Mouse (Mus musculus) inflammation-experienced regulatory T-cells, adult 6 months (primary cell): Measurements from ENCODE around the gene Gm10309. TPM values are rescaled to one million over a fixed set of nuclear protein-coding genes. Genes with fewer than 3 reads are reported as not detected.

Experiments
- ATAC-seq: one replicate; pipeline ENCODE4 v1.8.0; 2017
- polyA plus RNA-seq, 3 experiments: library from polyadenylated mRNA; unstranded; fragments of 100-300 nt; shearing (Covaris generic); gene quantifications; one replicate each; pipeline ENCODE4 v1.2.1; 2017

The Gm10309 gene
- 1 to 10 TPM in 2 of 3 experiments, under 1 TPM in 1; 0.35 to 1.3 (median 1.1) TPM for polyA plus RNA-seq

DNA sequence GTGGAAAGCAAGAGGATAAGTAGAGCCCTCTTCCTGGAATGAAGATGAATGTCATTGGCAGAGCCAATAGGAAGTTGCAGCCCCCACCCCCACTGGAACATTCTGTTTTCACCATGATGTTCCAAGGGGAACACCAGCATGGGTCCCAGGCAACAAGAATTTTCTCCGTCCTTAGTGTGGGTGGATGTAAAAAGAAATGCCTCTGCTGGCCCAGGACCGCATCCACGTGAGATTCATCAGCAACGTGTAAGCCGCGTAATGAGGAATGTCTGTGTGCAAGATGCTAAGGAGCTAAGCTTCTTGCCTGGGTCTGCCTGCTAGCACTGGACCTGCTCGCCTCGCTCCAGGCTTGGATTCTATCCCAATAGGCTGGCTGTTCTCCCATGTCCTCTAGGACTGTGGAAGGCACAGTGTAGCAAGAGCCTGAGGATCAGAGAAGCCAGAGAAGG lies at the start of gene Gm10309:
TSS of gene Gm10309 (minus strand) at position 50 of the 449 bp plus-strand sequence.
- ATAC-seq = no peak

DNA sequence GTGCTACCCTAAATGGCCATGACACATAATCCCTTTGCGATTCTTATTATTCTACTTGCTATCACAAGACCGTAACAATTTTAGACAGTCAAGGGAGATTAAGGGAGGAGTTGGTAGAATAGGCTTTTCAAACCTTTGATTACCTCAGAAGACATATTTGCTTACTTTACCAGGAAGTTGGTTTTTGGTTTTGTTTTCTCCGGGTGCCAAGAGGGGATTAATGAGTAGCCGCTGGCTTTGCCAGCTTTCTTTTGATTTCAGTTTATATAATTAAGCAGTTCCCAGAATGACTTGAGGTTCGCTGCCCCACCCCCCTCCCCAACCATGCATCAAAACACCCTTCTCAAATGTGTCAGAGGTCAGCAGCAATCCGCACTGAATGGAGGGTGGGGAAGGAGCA lies 47.0 kb upstream of the Gm10309 start:
- ATAC-seq = no peak

DNA sequence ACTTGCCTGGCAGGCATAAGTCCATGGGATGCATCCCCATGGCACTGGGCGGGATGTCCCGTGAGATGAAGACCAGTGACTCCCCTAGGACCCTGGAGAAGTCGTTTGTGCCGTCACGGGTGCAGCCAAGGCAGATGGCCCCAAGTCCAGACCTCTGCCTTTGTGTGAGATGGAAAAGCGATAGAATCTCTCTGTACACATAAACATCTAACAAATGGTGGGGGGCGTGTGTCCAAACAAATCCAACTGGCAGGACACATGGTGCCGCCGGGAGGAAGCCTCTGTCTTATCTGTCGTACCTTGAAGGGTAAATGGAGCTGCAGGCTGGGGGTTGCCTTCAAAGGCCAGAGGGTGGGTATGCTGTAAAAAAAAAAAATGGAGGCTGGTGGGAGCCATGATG lies 46.5 kb upstream of the Gm10309 start:
- no peak for ATAC-seq

DNA sequence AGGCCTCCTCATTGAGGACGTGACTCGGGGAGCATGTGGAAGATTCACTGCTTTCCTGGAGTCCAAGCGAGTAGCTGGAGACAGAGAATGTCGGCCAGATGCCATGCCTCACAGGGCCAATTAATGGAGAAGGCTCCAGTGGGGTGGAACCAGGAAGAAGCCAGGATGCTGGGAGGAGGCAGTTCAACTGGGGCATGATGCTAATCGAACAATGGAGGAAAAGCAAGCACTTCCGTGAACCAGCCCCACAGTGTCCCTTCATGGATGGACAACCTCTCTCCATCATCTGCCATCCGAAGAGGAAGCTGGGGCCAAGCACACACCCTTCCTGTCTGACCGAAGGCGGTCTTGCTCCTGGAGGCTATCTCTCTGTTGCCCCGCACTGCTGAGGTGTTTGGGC lies 44.1 kb upstream of the Gm10309 start:
- ATAC-seq = no peak

DNA sequence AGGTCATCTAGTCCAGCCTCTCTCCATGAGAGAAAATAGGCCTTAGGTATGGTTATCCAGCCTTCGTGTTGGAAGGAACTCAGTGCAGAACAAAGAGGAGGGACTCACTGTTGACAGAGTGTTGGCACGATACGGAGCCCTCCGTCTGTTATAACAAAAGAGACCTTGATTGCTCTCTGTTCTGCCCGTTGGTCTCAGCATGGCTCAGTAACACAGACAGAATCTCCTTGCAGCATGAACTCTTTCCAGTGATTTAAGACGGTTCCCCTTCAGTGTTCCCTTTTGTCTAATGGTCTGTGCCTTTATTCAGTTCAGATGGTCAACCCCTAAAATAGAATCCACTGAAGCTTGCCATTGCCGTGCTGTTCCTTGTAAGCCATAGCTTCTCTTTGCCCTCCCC lies 41.5 kb upstream of the Gm10309 start:
- ATAC-seq = no peak

DNA sequence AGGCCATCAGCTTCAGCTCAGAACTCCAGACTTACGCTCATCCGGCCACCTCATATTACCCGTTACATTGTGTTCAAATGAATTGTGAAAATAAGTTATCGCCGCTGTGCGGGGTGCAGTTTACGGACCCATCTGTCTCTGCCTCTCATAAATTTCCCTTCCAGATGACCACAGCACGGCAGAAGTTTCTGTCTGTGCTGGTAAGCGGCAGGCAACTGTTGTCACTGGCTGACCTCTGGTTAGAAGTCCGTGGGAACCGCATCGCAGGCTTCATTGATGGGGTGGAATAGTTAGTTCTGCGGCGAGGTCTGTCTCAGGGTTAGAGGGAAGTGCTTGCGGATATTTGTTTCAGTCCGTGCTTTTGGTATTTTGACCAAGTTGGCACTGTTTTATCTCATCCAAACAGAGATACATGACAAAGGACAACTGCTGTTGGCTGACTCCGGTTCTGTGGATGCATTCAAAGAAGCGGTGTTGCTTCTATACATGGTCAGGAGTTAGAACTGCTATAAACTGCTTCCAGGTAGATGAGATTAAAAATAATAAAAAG lies 34.9 kb upstream of the Gm10309 start:
- ATAC-seq = no peak

DNA sequence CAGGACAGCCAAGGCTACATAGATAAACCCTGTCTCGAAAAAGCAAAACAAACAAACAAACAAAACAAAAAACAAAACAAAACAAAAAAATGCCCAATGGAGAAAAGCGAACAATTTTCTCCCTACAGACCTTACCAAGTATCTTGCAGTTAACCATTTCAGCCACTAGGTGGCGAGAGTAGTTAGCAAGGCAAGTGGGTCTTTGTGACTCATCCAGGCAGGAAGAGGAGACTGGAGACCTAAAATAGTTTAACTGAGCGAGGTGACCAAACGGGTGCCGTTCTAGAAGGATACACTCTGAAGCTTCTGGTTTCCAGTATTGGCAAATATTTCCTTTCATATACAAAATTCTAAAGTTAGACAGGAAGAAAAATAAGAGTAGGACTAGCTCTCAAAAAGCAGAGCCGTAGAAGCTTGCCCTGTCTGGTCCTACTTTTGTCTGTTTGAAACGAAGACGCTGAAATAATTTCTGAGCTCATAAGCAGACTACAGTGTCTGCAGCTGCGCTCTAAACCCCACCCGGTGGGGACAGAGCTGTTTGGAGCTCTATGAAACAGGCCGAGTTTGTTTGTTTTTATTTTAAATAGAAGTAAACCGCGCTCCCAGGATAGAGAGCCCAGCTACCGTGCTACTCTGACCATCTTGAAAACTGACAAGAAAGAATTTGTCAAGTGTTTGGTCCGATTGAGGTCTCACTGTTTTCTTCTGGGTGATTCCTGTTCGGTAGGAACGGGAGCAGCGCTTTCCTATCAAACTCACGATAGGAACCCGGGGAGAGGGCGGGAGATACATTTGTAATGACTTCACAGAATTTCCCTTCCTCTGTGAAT lies 31.0 kb upstream of the Gm10309 start:
- ATAC-seq = peak; percentile 90

DNA sequence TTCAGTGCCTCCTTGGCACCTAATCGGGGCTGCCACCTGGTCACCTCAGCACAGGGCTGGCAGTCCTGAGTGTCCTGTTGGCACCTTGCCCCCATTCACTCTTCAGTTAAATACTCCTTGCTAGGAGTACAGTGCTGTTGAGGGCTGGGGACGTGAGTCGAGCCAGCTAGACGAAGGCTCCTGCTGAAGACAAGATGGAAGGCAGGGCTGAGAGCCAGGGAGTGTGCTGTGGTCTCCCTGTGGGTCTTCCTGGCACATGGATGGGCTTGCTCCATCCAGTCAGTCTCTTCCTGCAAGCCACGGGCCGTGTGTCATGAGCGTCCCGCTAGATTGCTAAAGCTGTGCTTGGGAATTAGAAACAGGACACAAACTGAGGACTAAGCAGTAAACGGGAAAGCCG lies 30.1 kb upstream of the Gm10309 start:
- ATAC-seq = no peak

DNA sequence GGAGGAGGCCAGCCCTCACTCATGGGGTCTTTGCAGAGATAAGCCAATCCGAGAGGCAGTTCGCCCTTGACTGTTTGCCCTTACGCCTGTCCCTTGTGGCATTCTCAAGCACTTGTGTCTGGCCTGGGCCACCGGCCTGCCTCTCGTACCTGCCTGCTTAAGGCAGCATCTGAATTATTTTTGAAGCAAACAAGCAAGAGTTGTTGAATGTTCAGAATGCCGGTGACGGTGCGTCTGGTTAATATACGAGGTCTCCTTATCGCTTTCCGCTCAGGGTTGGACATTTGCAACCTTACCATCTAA lies 28.5 kb upstream of the Gm10309 start:
- no peak for ATAC-seq

DNA sequence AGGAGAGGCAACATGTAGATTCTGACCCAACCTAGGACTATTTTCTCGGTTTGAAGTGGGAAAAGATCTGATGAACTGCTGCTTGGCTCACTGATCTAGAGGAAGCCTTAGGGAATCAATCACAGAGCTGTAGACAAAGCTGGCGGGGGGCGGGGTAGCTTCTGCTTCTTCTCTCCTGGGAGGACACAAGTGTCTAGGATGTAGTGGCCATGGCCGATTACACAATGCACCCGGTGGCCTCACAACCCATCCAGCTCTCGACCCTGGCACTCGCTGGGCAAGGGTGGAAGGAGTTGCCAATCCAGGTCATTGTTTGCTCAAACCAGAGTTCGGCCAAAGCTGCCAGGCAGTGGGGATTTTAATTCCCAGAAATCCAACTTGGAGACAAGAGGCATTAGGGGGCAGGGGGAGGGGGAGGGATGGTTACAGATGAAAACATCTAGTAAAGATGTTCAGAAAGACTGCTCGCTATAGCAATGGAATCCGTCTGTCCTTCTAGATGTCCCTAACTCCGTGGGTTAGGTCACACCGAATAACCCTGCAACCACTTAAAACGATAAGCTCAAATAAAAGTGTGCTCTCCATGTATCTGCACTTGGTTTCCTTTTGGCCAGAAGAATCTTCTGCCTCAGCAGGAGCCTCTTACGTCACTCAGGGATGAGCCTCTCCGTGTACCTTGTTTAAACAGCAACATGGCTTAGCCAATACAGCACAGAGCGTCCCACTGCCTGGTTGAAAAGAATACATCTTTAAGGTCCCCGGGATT lies 27.9 kb upstream of the Gm10309 start:
- ATAC-seq = no peak

DNA sequence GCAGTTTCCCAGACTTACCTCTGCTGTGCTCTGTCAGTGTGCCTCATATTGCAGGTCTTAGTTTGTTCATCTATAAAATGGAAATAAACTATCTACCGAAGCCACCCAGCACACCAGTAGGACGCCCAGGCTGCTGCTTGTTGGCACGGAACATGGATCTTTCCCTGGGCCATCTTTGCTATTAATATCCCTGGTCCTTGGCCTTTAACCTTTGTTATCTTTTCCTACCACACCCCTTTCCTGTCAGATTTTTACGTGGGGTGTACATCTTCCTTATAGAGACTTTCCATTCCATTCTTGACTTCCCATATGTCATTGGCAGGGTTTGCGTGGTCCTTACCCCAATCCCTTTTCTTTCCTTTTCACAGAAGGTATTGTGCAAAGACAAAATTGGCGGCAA lies 26.2 kb upstream of the Gm10309 start:
- no peak for ATAC-seq

DNA sequence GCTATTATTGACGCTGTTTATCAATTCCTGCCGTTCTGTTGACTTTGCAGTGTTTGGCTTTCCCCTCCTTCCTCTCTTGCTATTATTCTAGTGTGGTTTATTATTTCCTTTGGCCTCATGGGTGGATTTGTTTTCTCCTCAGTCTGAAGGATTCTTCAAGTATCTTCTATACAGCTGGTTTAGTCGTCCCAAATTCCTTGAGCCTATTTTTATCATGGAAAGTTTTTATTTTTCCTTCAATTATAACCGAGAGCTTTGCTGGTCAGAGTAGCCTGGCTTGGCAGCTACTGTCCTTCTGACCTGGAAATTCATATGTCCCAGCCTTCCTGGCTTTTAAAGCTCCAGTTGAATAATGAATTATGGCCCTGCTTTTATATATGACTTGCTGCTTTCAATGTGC lies 24.4 kb upstream of the Gm10309 start:
- no peak for ATAC-seq

DNA sequence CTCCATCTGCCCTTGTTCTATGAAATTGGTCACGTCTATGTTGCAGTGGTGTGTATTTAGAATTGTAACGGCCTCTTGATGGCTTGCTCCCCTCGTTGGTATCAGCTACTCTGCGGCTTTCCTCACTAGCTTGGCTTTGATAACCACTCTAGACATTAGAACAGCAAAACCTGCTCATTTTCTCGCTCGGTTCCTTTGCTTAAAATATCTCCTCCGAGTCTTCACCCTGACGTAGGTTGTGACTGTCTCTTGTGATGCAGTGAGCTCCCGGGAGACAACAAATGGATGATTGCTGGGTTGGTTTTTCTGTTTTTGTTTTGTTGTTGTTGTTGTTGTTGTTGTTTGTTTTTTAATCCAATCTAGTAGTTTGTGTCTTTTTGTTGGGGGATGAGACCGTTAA lies 24.0 kb upstream of the Gm10309 start:
- no peak for ATAC-seq

DNA sequence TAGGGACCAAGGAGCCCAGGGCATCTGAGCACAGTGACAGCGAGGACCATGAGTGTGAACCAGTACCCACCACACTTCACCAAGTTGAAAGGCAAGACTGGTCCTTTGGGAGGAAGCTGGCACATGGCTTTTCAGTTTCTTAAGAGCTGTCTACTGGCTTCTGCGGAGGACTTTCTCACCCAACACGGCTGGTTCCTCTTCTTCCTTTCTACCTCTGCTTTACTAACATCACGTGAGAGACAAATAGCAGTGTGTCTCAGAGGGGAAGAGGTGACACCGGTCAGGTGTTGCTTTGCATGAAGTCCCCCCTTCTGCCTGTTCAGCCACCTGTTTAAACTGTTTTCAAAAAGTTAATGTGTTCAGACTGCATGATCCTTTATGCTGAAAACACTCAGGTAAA lies 22.3 kb upstream of the Gm10309 start:
- ATAC-seq = no peak

DNA sequence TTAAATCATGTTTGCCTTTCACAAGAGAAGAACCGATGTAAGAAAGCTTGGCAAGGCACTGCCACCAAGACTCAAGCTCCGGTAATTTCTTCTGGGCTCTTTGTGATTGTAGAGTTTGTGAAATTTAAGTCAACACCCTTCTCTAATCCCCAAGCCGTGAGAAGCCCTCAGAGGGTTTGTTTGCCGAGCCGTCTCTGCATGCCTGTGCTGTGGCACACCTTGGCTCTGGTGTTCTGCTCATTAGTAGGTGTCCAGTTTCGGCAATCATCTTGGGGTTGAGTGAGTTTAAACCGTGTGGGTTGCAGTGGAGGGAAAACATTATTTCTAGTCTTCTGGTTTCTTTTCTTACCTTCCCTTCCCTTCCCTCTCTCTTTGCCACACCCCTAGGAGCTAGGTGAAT lies 21.0 kb upstream of the Gm10309 start:
- no peak for ATAC-seq

DNA sequence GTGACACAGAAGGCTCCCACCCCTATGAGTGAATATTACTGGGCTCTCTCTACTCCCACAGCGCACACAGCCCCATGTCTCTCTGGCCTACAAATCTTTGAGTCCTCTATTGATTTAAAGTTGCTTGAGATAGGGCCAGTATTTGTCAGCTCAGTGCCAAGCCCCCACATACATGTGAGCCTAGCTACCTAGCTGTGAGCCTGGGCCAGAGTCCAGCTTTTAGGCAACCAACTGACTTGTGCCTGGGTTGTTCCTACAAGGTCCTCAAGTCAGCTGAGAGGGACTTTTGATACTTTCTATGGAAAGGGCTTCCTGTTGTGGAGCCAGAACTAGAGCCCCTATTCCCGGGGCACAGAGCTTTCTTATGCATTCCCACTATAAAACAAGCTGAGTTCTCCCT lies 20.0 kb upstream of the Gm10309 start:
- ATAC-seq = no peak

DNA sequence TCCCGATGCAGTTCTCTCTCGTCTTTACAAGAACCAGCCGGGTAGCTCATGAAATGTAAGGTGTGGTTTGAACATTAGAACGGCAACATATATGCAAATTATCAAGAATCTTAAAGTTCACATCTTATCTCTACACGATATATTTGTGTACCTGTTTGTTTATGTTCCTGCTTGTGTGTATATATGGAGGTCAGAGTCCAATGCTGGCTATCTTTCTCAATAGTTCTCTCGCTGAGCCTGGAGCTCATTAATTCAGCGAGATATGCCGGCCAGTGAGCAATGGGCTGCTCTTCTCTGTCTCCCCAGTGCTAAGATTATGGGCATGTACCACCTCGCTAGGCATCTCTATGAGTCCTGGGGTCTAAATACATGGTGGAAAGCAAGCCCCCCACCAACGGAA lies 18.8 kb upstream of the Gm10309 start:
- ATAC-seq = no peak

DNA sequence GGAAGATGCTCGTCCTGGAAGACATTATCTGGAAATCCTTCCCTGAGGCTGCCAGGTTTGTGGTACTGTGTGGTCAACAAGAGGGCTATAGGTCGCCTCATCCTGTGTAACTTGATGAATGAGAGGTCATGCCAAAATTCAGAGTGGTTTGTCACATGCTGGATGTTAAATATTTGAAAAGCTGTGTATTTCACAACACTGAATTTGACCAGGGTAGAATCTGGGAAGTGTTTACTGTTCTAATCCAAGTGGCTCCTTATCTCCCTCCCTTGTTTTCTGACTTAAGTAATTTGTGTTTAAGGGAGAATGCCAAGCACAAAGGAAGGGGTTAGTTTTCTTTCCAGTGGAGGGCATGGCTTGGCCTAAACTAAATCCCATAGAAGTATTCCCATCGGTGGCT lies 18.3 kb upstream of the Gm10309 start:
- ATAC-seq = no peak

DNA sequence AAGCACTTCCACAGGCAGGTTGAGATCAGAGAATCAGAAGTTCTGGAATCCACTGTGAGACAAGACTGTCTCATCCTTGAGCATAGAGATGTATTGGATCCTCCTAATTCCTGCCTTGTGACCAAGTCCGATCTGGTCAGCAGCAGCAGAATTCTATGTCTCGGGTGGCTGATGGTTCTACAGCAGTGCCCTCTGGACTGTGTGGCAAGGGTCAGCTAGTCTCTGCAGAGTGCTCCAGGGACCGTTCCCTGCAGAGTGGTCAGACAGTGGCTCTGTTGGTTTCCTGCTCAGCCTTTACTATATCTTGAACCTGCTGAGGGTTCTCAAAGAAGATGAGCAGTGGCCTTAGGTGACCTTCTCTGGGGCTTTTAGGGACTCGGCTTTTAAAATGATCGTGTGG lies 17.6 kb upstream of the Gm10309 start:
- no peak for ATAC-seq

DNA sequence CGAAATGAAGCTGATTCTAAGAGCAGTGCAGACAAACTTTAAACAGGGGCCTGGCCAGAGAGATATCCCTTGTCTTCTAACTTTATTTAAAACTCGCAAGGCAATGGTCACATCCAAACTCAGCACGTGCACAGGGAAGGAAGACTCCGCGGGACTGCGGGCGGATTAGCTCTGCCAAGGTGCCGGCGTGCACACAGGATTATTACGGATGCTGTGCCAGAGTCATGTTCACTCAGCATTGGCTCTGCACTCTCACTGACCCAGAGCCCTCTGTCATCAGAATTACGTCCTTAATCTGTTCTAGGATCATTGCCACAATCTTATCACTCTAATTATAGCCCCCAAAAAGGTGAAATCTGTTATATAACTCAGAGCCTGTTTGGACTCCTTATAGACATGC lies 16.2 kb upstream of the Gm10309 start:
- no peak for ATAC-seq

DNA sequence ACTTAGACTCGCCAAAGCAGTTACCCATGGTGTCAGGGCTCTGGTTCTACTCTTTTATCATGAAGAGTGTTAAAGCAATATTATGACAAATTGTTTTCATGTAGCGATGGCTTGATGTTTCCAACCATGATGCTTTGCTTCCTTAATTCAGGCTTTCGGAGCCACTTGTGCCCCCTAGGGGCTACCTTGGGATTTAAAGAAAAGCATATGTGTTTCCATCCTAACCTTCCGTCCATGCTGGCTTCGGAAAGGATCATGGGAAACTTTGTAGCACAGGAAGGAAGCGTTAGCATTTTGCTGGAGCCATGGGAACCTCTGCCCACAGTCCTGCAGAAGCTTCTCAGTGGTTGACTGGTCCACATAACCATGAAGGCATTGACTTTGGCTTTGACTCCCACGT lies 13.6 kb upstream of the Gm10309 start:
- no peak for ATAC-seq

DNA sequence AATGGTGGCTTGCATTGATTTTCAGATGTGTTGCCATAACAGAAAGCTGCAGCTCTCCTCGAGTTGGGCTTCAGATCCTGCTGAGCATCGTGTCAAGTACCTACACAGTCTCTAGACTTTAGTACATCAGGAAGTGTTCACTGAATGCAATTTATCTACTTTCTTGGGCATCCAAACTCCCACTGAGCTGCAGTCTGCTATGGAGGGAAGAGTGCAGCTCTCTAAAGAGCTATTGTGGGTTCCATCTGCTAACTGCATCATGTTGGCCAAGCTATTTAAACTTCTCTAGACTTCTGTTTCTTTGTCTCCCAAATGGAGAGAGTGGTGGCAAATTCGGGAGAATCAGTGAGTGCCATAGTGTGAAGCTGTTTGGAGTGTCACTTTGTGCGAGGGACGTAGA lies 11.6 kb upstream of the Gm10309 start:
- ATAC-seq = no peak

DNA sequence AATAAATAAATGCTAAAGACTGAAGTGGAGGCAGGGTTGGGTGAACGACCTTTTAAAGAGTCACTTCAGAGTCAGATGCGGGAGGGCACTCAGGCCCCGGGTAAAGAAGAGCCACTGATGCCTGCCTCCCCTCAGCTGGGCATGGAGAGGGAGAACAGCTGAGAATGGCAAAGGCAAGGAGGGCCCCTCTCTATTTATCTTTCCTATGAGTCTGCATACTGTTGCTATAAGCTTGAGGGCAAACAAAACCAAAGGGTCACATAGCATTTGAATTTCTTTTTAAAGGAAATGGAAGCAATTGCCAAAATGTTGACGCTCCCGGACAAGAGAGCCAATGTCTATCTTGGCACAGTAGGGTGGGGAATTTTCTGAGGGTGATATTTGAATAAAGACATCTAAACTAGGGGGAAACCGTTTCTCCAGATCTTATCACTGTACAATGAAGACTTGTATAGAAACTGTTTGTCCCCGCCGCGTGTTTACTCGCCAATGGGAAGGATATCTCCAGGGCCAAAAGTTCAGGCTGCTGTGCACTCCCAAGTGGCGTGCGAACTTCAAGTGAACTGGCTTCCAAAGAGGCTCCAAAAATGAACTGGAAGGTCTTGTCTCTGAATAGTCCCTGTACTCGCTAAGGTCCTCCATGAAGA lies 10.1 kb upstream of the Gm10309 start:
- ATAC-seq = no peak

DNA sequence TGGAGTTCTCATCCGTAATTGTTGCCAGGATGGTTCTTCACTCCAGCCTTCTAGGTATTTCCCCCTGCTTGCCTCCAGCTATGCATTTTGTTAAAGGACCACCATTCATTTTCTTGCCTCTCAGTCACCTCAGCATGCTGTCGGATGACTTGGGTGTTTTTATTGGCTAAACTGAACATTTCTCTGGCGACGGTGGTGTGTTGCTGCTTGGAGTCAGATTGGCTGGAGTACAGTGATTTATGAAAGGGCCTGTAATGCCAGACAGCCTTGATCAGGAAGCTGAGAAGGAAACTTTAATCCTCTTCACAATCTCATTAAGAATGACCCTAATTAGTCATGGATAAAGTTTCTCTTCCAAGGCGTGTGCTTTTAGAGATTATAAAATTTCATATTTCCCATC lies 4.8 kb upstream of the Gm10309 start:
- no peak for ATAC-seq
